Mouse (Mus musculus) intestine, postnatal 0 days (tissue): ENCODE measurements at regions not wholly inside any gene's neighbourhood (a gene's known extent, or its start where the extent isn't known, plus 50 kb on each side); places are given as distances from the start of the nearest gene placed in this dataset.

Experiments used
- ATAC-seq: fragments of 200-750 bp; cut with Nextera tagmentation; 2 replicates; pipeline ENCODE4 v1.8.0; 2017; ENCODE audit warnings: mild to moderate bottlenecking, moderate TSS enrichment, moderate library complexity
- H3K27ac ChIP-seq: fragments of 300-500 bp; sonication (generic); 2 replicates; pipeline ENCODE4 v1.5.1; 2014; ENCODE audit warnings: mild to moderate bottlenecking, low read depth, low read length, moderate library complexity
- H3K27me3 ChIP-seq: fragments of 300-500 bp; sonication (generic); replicated peaks from 2 replicates; pipeline ENCODE4 v1.6.1; 2014; ENCODE audit warnings: low read length, mixed read lengths; ENCODE audit not compliant: control insufficient read depth, insufficient read depth
- H3K36me3 ChIP-seq: fragments of 300-500 bp; sonication (generic); 2 replicates; pipeline ENCODE4 v1.6.1; 2014; ENCODE audit warnings: mild to moderate bottlenecking, moderate library complexity; ENCODE audit not compliant: control insufficient read depth, insufficient read depth
- H3K4me1 ChIP-seq: fragments of 300-500 bp; sonication (generic); replicated peaks from 2 replicates; pipeline ENCODE4 v1.6.1; 2014; ENCODE audit warnings: antibody characterized with exemption, low read length, mixed read lengths; ENCODE audit not compliant: control insufficient read depth, insufficient read depth
- H3K4me2 ChIP-seq: fragments of 300-500 bp; sonication (generic); replicated peaks from 2 replicates; pipeline ENCODE4 v1.6.1; 2014; ENCODE audit warnings: low read depth, mild to moderate bottlenecking, moderate library complexity
- H3K4me3 ChIP-seq: fragments of 300-500 bp; sonication (generic); 2 replicates; pipeline ENCODE4 v1.5.1; 2014; ENCODE audit warnings: low read depth, low read length
- H3K9ac ChIP-seq: fragments of 300-500 bp; sonication (generic); 2 replicates; pipeline ENCODE4 v1.6.1; 2014; ENCODE audit warnings: mild to moderate bottlenecking, low read depth, low read length
- H3K9me3 ChIP-seq: fragments of 300-500 bp; sonication (generic); 2 replicates; pipeline ENCODE4 v1.6.1; 2016; ENCODE audit warnings: mixed run types; ENCODE audit not compliant: control insufficient read depth
- CTCF ChIP-seq: sonication (generic); IDR thresholded peaks from 2 replicates; pipeline ENCODE4 v1.5.1; 2016; ENCODE audit warnings: low read depth, mild to moderate bottlenecking, control low read depth, antibody characterized with exemption, moderate library complexity
- WGBS: fragments of 180-500 bp; shearing (Covaris S2); extraction: QIAGEN DNeasy Blood & Tissue Kit; methylation state at CpG from one replicate; pipeline ENCODE4 v1.1.7; 2014; 5-methylcytosine and 5-hydroxymethylcytosine counted together

GRCm38 (mm10) chr13:85414951-85415350 is 126.0 kb upstream of the Rasa1 start:
- WGBS: 85% methylated on average over 4 of the region's 4 CpGs
- H3K9me3 ChIP-seq: no peaks in the 10 kb centered on the region
- no peak overlapping the region for H3K9ac ChIP-seq
- H3K36me3 ChIP-seq: no peaks in the 10 kb centered on the region
- H3K27me3 ChIP-seq: no peaks in the 10 kb centered on the region
- ATAC-seq: no peak
- H3K27ac ChIP-seq: no peak overlapping the region
- H3K4me2 ChIP-seq: no peak overlapping the region
- H3K4me1 ChIP-seq: no peaks in the 10 kb centered on the region
- no peak for TF ChIP-seq CTCF
- H3K4me3 ChIP-seq: no peak overlapping the region

GRCm38 (mm10) chr13:85411327-85411726 is 122.4 kb upstream of the Rasa1 start:
- H3K9ac ChIP-seq: no peak overlapping the region
- no peak overlapping the region for H3K27ac ChIP-seq
- H3K9me3 ChIP-seq: no peaks in the 10 kb centered on the region
- H3K4me3 ChIP-seq: no peak overlapping the region
- no peak for TF ChIP-seq CTCF
- H3K4me2 ChIP-seq: no peak overlapping the region
- ATAC-seq: no peak
- no peaks in the 10 kb centered on the region for H3K36me3 ChIP-seq
- H3K27me3 ChIP-seq: no peaks in the 10 kb centered on the region
- H3K4me1 ChIP-seq: no peaks in the 10 kb centered on the region
- WGBS: 73% methylated on average over 3 of the region's 3 CpGs

- no peak overlapping the region for H3K4me2 ChIP-seq
- no peak for ATAC-seq
- H3K36me3 ChIP-seq: no peaks in the 10 kb centered on the region
- no peak overlapping the region for H3K9ac ChIP-seq
- TF ChIP-seq CTCF: no peak
- H3K4me1 ChIP-seq: no peaks in the 10 kb centered on the region
- 63% methylated on average over 5 of the region's 5 CpGs for WGBS
- no peak overlapping the region for H3K27ac ChIP-seq
- no peaks in the 10 kb centered on the region for H3K9me3 ChIP-seq
- no peak overlapping the region for H3K4me3 ChIP-seq
- no peaks in the 10 kb centered on the region for H3K27me3 ChIP-seq
Measured at GRCm38 (mm10) chr13:85398834-85399233, 109.9 kb upstream of the Rasa1 start.

- H3K4me2 ChIP-seq: no peak overlapping the region
- no peak for ATAC-seq
- no peaks in the 10 kb centered on the region for H3K27me3 ChIP-seq
- TF ChIP-seq CTCF: no peak
- WGBS: 69% methylated on average over 3 of the region's 3 CpGs
- H3K4me3 ChIP-seq: no peak overlapping the region
- H3K9me3 ChIP-seq: no peaks in the 10 kb centered on the region
- H3K36me3 ChIP-seq: no peaks in the 10 kb centered on the region
- no peak overlapping the region for H3K27ac ChIP-seq
- H3K4me1 ChIP-seq: no peaks in the 10 kb centered on the region
- no peak overlapping the region for H3K9ac ChIP-seq
Measured at GRCm38 (mm10) chr13:85376338-85376998, 87.5 kb upstream of the Rasa1 start.

- Histone ChIP-seq H3K4me3 (no peak overlapping the region), H3K27me3 (no peaks in the 10 kb centered on the region), H3K9me3 (no peaks in the 10 kb centered on the region), H3K4me1 (no peaks in the 10 kb centered on the region), H3K9ac (no peak overlapping the region), H3K27ac (no peak overlapping the region), H3K36me3 (no peaks in the 10 kb centered on the region), H3K4me2 (no peak overlapping the region)
- TF ChIP-seq CTCF: no peak
- ATAC-seq: no peak
- WGBS: 78% methylated on average over 2 of the region's 2 CpGs
Measured at GRCm38 (mm10) chr13:85359621-85360020, 70.7 kb upstream of the Rasa1 start.

- Histone ChIP-seq H3K9me3 (no peaks in the 10 kb centered on the region), H3K4me2 (no peak overlapping the region), H3K4me1 (no peaks in the 10 kb centered on the region), H3K36me3 (no peaks in the 10 kb centered on the region), H3K9ac (no peak overlapping the region), H3K27ac (no peak overlapping the region), H3K4me3 (no peak overlapping the region), H3K27me3 (no peaks in the 10 kb centered on the region)
- ATAC-seq: no peak
- 88% methylated on average over 6 of the region's 6 CpGs for WGBS
- TF ChIP-seq CTCF: no peak
Measured at GRCm38 (mm10) chr13:85359143-85359542, 70.2 kb upstream of the Rasa1 start.

GRCm38 (mm10) chr13:85352061-85352460 is 63.1 kb upstream of the Rasa1 start:
- no peak for ATAC-seq
- no peaks in the 10 kb centered on the region for H3K27me3 ChIP-seq
- no peak overlapping the region for H3K4me2 ChIP-seq
- no peak overlapping the region for H3K4me3 ChIP-seq
- no peak for TF ChIP-seq CTCF
- no peaks in the 10 kb centered on the region for H3K9me3 ChIP-seq
- WGBS: 76% methylated on average over 3 of the region's 3 CpGs
- no peaks in the 10 kb centered on the region for H3K36me3 ChIP-seq
- no peak overlapping the region for H3K9ac ChIP-seq
- no peak overlapping the region for H3K27ac ChIP-seq
- no peaks in the 10 kb centered on the region for H3K4me1 ChIP-seq
